Mouse (Mus musculus) CH12.LX (cell line): ENCODE results near the gene Rtn2. TPM values are rescaled to one million over a fixed set of nuclear protein-coding genes. Genes with fewer than 3 reads are reported as not detected.

Source experiments
- DNase-seq: peaks from one replicate; pipeline ENCODE4 v3.0.0-alpha.2; 2013; ENCODE audit errors: extremely low read depth
- H3K27ac ChIP-seq: 2 replicates; pipeline ENCODE4 v1.5.1; 2012; ENCODE audit warnings: low read depth, mild to moderate bottlenecking, control low read depth, moderate library complexity; ENCODE audit not compliant: insufficient read depth
- H3K27me3 ChIP-seq: replicated peaks from 2 replicates; pipeline ENCODE3; 2012; ENCODE audit warnings: inconsistent platforms
- H3K36me3 ChIP-seq, 2 experiments: replicated peaks in 1 of 2; 2 replicates each; pipeline versions ENCODE3 to v1.6.1; 2012; ENCODE audit warnings: inconsistent platforms in 1 of 2, low read length in 1 of 2, mild to moderate bottlenecking in 1 of 2, mixed read lengths in 1 of 2, moderate library complexity in 1 of 2; ENCODE audit not compliant: control insufficient read depth in 1 of 2, insufficient read depth in 1 of 2
- H3K4me1 ChIP-seq, 2 experiments: 2 replicates each; pipeline ENCODE4 v1.6.1; 2012; ENCODE audit warnings: inconsistent platforms in 1 of 2, moderate library complexity in 1 of 2; ENCODE audit not compliant: insufficient read depth in 2 of 2, control insufficient read depth in 1 of 2
- H3K4me2 ChIP-seq: 2 replicates; pipeline ENCODE4 v1.6.1; 2012; ENCODE audit warnings: low read depth, mild to moderate bottlenecking, control low read depth; ENCODE audit not compliant: poor library complexity, insufficient read depth, severe bottlenecking
- H3K4me3 ChIP-seq, 3 experiments: fragments of 150-350 bp in 1 of 3; sonication (generic) in 1 of 3; replicated peaks in 1 of 3; 2 replicates each; pipeline versions ENCODE3 to v1.5.1; 2011 to 2012; ENCODE audit warnings: low read depth in 2 of 3, low read length in 2 of 3, mild to moderate bottlenecking in 2 of 3, moderate library complexity in 2 of 3, control low read depth in 1 of 3, improper control_type of control experiment in 1 of 3, inconsistent platforms in 1 of 3, mixed read lengths in 1 of 3; ENCODE audit not compliant: poor library complexity in 1 of 3
- H3K79me2 ChIP-seq: replicated peaks from 2 replicates; pipeline ENCODE4 v1.6.1; 2012; ENCODE audit warnings: mild to moderate bottlenecking, moderate library complexity; ENCODE audit not compliant: control insufficient read depth, poor library complexity, insufficient read depth, severe bottlenecking; ENCODE audit errors: extremely low read depth
- H3K9ac ChIP-seq: 2 replicates; pipeline ENCODE4 v1.6.1; 2012; ENCODE audit warnings: low read depth, mild to moderate bottlenecking, control low read depth, moderate library complexity; ENCODE audit not compliant: insufficient read depth
- H3K9me3 ChIP-seq: replicated peaks from 2 replicates; pipeline ENCODE3; 2012; ENCODE audit warnings: low read length, inconsistent platforms, mixed read lengths
- BHLHE40 ChIP-seq: IDR thresholded peaks from 2 replicates; pipeline ENCODE4 v1.6.1; 2011; ENCODE audit warnings: mild to moderate bottlenecking, low read depth, low read length, improper control_type of control experiment
- CHD1 ChIP-seq: IDR thresholded peaks from 2 replicates; pipeline ENCODE4 v1.6.1; 2012; ENCODE audit warnings: low read depth, low read length, improper control_type of control experiment, inconsistent platforms
- E2F4 ChIP-seq: IDR thresholded peaks from 2 replicates; pipeline ENCODE4 v1.6.1; 2011; ENCODE audit warnings: low read depth, low read length, improper control_type of control experiment; ENCODE audit not compliant: insufficient replicate concordance
- ETS1 ChIP-seq: conservative IDR thresholded peaks from 2 replicates; pipeline ENCODE4 v1.6.1; 2012; ENCODE audit warnings: low read depth, mild to moderate bottlenecking, inconsistent platforms, low read length, improper control_type of control experiment, moderate library complexity
- HCFC1 ChIP-seq: IDR thresholded peaks from 2 replicates; pipeline ENCODE4 v1.6.1; 2012; ENCODE audit warnings: low read depth, mild to moderate bottlenecking, inconsistent platforms, low read length, improper control_type of control experiment
- JUND ChIP-seq: conservative IDR thresholded peaks from 2 replicates; pipeline ENCODE4 v1.6.1; 2011; ENCODE audit warnings: low read depth, low read length, improper control_type of control experiment
- KAT2A ChIP-seq: IDR thresholded peaks from 2 replicates; pipeline ENCODE4 v1.6.1; 2012; ENCODE audit warnings: low read length, improper control_type of control experiment, inconsistent platforms; ENCODE audit not compliant: insufficient replicate concordance
- MAFK ChIP-seq: IDR thresholded peaks from 2 replicates; pipeline ENCODE4 v1.6.1; 2011; ENCODE audit warnings: low read length, improper control_type of control experiment; ENCODE audit not compliant: insufficient replicate concordance
- MAX ChIP-seq: IDR thresholded peaks from 2 replicates; pipeline ENCODE4 v1.6.1; 2011; ENCODE audit warnings: low read length, improper control_type of control experiment
- MEF2A ChIP-seq: IDR thresholded peaks from 2 replicates; pipeline ENCODE4 v1.6.1; 2014; ENCODE audit warnings: low read depth, mild to moderate bottlenecking, inconsistent platforms, low read length, improper control_type of control experiment, borderline replicate concordance
- MXI1 ChIP-seq: IDR thresholded peaks from 2 replicates; pipeline ENCODE4 v1.6.1; 2011; ENCODE audit warnings: mild to moderate bottlenecking, low read depth, low read length, improper control_type of control experiment
- NELFE ChIP-seq: IDR thresholded peaks from 2 replicates; pipeline ENCODE4 v1.6.1; 2011; ENCODE audit warnings: low read depth, low read length, improper control_type of control experiment
- NRF1 ChIP-seq: IDR thresholded peaks from 2 replicates; pipeline ENCODE4 v1.6.1; 2014; ENCODE audit warnings: low read depth, mild to moderate bottlenecking, inconsistent platforms, low read length, improper control_type of control experiment, moderate library complexity
- PAX5 ChIP-seq: IDR thresholded peaks from 2 replicates; pipeline ENCODE4 v1.6.1; 2012; ENCODE audit warnings: low read length, inconsistent platforms, mixed read lengths
- POLR2A ChIP-seq: IDR thresholded peaks from 2 replicates; pipeline ENCODE4 v1.6.1; 2011; ENCODE audit warnings: low read depth, mild to moderate bottlenecking, improper control_type of control experiment, low read length
- POLR2AphosphoS2 ChIP-seq: IDR thresholded peaks from 2 replicates; pipeline ENCODE4 v1.6.1; 2011; ENCODE audit warnings: low read depth, low read length, improper control_type of control experiment
- RAD21 ChIP-seq: IDR thresholded peaks from 2 replicates; pipeline ENCODE4 v1.6.1; 2011; ENCODE audit warnings: low read depth, mild to moderate bottlenecking, low read length, improper control_type of control experiment, moderate library complexity
- SMC3 ChIP-seq: IDR thresholded peaks from 2 replicates; pipeline ENCODE4 v1.6.1; 2011; ENCODE audit warnings: low read depth, low read length, improper control_type of control experiment
- UBTF ChIP-seq: IDR thresholded peaks from 2 replicates; pipeline ENCODE4 v1.6.1; 2012; ENCODE audit warnings: low read depth, mild to moderate bottlenecking, inconsistent platforms, low read length, improper control_type of control experiment, moderate library complexity
- USF2 ChIP-seq: conservative IDR thresholded peaks from 2 replicates; pipeline ENCODE4 v1.6.1; 2011; ENCODE audit warnings: low read depth, low read length, improper control_type of control experiment
- ZKSCAN1 ChIP-seq: IDR thresholded peaks from 2 replicates; pipeline ENCODE4 v1.6.1; 2012; ENCODE audit warnings: low read depth, inconsistent platforms, low read length, improper control_type of control experiment, borderline replicate concordance
- ZNF384 ChIP-seq: IDR thresholded peaks from 2 replicates; pipeline ENCODE4 v1.6.1; 2012; ENCODE audit warnings: low read depth, low read length, improper control_type of control experiment, inconsistent platforms
- dilution Hi-C: fragments of 300-500 bp; cut with MboI; formaldehyde crosslinking; loops from 2 replicates; pipeline ENCODE4 v1.14.3; 2020; ENCODE audit warnings: low sequenced_read_pairs; ENCODE audit not compliant: extremely low pct_unique_long_range_greater_than_20kb, extremely low pct_ligation_motif_present
- in situ Hi-C: fragments of 300-500 bp; cut with MboI; formaldehyde crosslinking; loops from 3 replicates; pipeline ENCODE4 v1.14.3; 2019; ENCODE audit warnings: low sequenced_read_pairs, low pct_ligation_motif_present, low pct_unique_long_range_greater_than_20kb, mixed read lengths
- polyA plus RNA-seq: library from polyadenylated mRNA; unstranded; fragments of >175 nt; gene quantifications from 2 replicates; pipeline ENCODE4 v1.2.1, GENCODE M21; 2012; ENCODE audit warnings: low read depth; ENCODE audit not compliant: insufficient read length
- total RNA-seq, 2 experiments: library from RNA; depleted of rRNA; stranded (reverse); fragments of 300-350 nt in 1 of 2; fragments of >200 nt in 1 of 2; gene quantifications; 2 replicates each; pipeline ENCODE4 v1.2.3; 2012 to 2014

Rtn2 gene
- total and polyA plus RNA-seq, 3 experiments, result 0.56 to 0.76 (median 0.72) TPM

GRCm38 (mm10) chr7:19252078-19252477 lies 30.3 kb upstream of the Rtn2 start:
- peaks cover 8 to 16% of the 10 kb centered on the region in 2 experiments for H3K4me1 ChIP-seq
- H3K27ac ChIP-seq, result no peak overlapping the region
- H3K4me3 ChIP-seq, result no peak overlapping the region
- in situ Hi-C loops (no loop called here), dilution Hi-C loops (no loop called here)
- H3K4me2 ChIP-seq, result no peak overlapping the region
- no peak overlapping the region for H3K9ac ChIP-seq
- H3K9me3 ChIP-seq, result no peaks in the 10 kb centered on the region
- no peaks in the 10 kb centered on the region for H3K79me2 ChIP-seq
- no peak for DNase-seq
- H3K27me3 ChIP-seq, result no peaks in the 10 kb centered on the region
- H3K36me3 ChIP-seq, result peaks cover 19 to 65% of the 10 kb centered on the region in 2 experiments
- TF ChIP-seq ZNF384, result no peak
- no peak for TF ChIP-seq MAX
- TF ChIP-seq ZKSCAN1, result no peak
- no peak for TF ChIP-seq E2F4

GRCm38 (mm10) chr7:19253437-19253836 lies 29.0 kb upstream of the Rtn2 start:
- no peak overlapping the region for H3K4me2 ChIP-seq
- H3K79me2 ChIP-seq, result no peaks in the 10 kb centered on the region
- no peaks in the 10 kb centered on the region for H3K9me3 ChIP-seq
- H3K27ac ChIP-seq, result no peak overlapping the region
- H3K4me3 ChIP-seq, result no peak overlapping the region
- H3K9ac ChIP-seq, result no peak overlapping the region
- dilution Hi-C loops (no loop called here), in situ Hi-C loops (no loop called here)
- H3K36me3 ChIP-seq, result peaks cover 32 to 73% of the 10 kb centered on the region in 2 experiments
- TF ChIP-seq HCFC1 (no peak), UBTF (no peak), KAT2A (no peak), MEF2A (no peak), E2F4 (no peak), CHD1 (no peak), POLR2AphosphoS2 (no peak), MXI1 (no peak), NRF1 (no peak), JUND (no peak), ETS1 (no peak), USF2 (no peak), PAX5 (no peak), BHLHE40 (no peak), POLR2A (no peak), ZKSCAN1 (no peak), MAFK (no peak), RAD21 (no peak), NELFE (no peak), SMC3 (no peak)
- no peak for DNase-seq
- peaks cover 2 to 21% of the 10 kb centered on the region in 2 experiments; a peak in 3 of 4 replicates for H3K4me1 ChIP-seq
- no peaks in the 10 kb centered on the region for H3K27me3 ChIP-seq
